20 mouse cellular contexts compared by ENCODE assay signal in the genomic region with DNA sequence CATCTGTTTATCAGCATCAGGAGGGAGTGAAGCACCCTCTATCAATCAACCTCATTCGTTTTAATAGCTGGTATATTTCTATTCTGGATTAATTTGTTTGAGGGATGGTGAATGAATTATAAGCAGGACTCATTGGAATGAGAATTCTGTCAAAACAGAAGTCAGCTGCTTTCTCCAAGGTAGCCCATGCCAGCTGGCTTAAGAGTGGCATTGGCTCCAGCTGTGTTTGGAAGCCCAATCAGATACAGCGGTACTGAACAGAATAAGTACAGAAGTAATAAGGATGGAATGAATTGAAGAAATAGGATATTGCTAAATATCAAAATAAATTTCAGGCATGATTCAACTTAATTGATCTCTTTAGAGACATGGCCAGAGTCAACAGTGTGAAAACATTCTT.
DNase-seq lines count a peak whose midpoint lies in the region; ATAC-seq and TF ChIP-seq lines count a peak whose summit lies in the region.
"Had no signal": no experiment of that assay in that cellular context is flagged by ENCODE, and none has a peak within 500 bp of the region (broad histone marks: within the 10 kb centered on the region; RNA-seq: fewer than 3 reads in every experiment).

No protein-coding gene starts in this region.

- no peak overlapping the region for H3K4me3 ChIP-seq in forebrain, embryonic 14.5 days (ENCODE audit: low read depth, low read length)
- H3K4me3 ChIP-seq in forebrain, embryonic 13.5 days: no peak overlapping the region
- H3K4me3 ChIP-seq in layer of hippocampus, adult 2 months: no peak overlapping the region
- H3K4me3 ChIP-seq: embryonic facial prominence, embryonic 10.5 days; heart, adult 2 months; heart, embryonic 15.5 days had no signal

- H3K9ac ChIP-seq in forebrain, embryonic 14.5 days (ENCODE audit: low read length): no peak overlapping the region
- H3K9ac ChIP-seq in forebrain, embryonic 13.5 days: no peak overlapping the region
- H3K9ac ChIP-seq: heart, embryonic 15.5 days; hindbrain, embryonic 14.5 days had no signal

- H3K4me1 ChIP-seq in forebrain, embryonic 14.5 days (ENCODE audit: control insufficient read depth, insufficient read depth, low read length): no peaks in the 10 kb centered on the region
- H3K4me1 ChIP-seq in forebrain, embryonic 13.5 days: no peaks in the 10 kb centered on the region
- H3K4me1 ChIP-seq: embryonic facial prominence, embryonic 10.5 days; heart, embryonic 15.5 days had no signal

- DNase-seq in forebrain, embryonic 14.5 days (ENCODE audit: low spot score): peak; percentile 5
- DNase-seq in gastrocnemius, postnatal 14 days: peak; percentile 5
- DNase-seq in gastrocnemius, postnatal 36 days: no peak
- peak; percentile 22 to 63 for DNase-seq in layer of hippocampus, postnatal 14 days (ENCODE audit: low spot score in 2 of 2)
- DNase-seq in layer of hippocampus, adult 2 months (ENCODE audit: low spot score in 2 of 2): no peak
- peak; percentile 8 for DNase-seq in brain, embryonic 14.5 days (ENCODE audit: low read depth)
- DNase-seq: adrenal gland, postnatal 14 days; cerebellum, adult 9-11 months; heart, adult 2 months; heart, postnatal 14 days; kidney, adult 2 months had no signal

- no peak overlapping the region for H3K4me2 ChIP-seq in forebrain, embryonic 14.5 days (ENCODE audit: low read length)
- H3K4me2 ChIP-seq in forebrain, embryonic 13.5 days: no peak overlapping the region
- H3K4me2 ChIP-seq: heart, embryonic 11.5 days; heart, embryonic 15.5 days; hindbrain, embryonic 14.5 days had no signal

- no peak for TF ChIP-seq CTCF in layer of hippocampus, adult 2 months (conservative IDR thresholded peaks at IDR 0.05)
- TF ChIP-seq CTCF in brain, embryonic 14.5 days (IDR thresholded peaks at IDR 0.05; ENCODE audit: borderline replicate concordance, extremely low read depth, insufficient read depth, insufficient read length): no peak

- H3K9me3 ChIP-seq in forebrain, embryonic 14.5 days (replicated peaks; ENCODE audit: control insufficient read depth, low read length): no peaks in the 10 kb centered on the region
- H3K9me3 ChIP-seq in forebrain, embryonic 13.5 days (replicated peaks): no peaks in the 10 kb centered on the region
- H3K9me3 ChIP-seq: embryonic facial prominence, embryonic 10.5 days; heart, embryonic 15.5 days had no signal

- ATAC-seq in forebrain, embryonic 14.5 days: no peak
- ATAC-seq in forebrain, embryonic 13.5 days: no peak
- ATAC-seq: activated CD4-positive, CD25-positive, alpha-beta regulatory T cell, adult 4 months; intestine, embryonic 16.5 days; Patski had no signal

- H3K27me3 ChIP-seq in forebrain, embryonic 14.5 days (replicated peaks; ENCODE audit: control insufficient read depth, insufficient read depth, low read length): no peaks in the 10 kb centered on the region
- no peaks in the 10 kb centered on the region for H3K27me3 ChIP-seq in forebrain, embryonic 13.5 days
- H3K27me3 ChIP-seq: CH12.LX; heart, embryonic 15.5 days; Patski had no signal

- no peak for TF ChIP-seq POLR2A in brain, embryonic 14.5 days (IDR thresholded peaks at IDR 0.05; ENCODE audit: borderline replicate concordance, extremely low read depth, insufficient read depth, insufficient read length, poor library complexity, severe bottlenecking)

- intact Hi-C loops in gastrocnemius, postnatal 14 days (cut with DNase I; ENCODE audit: low total_unique reads): no loop called here
- intact Hi-C loops in gastrocnemius, postnatal 36 days (cut with DNase I): no loop called here

- H3K36me3 ChIP-seq in forebrain, embryonic 14.5 days (ENCODE audit: control insufficient read depth, insufficient read depth, low read length): no peaks in the 10 kb centered on the region
- no peaks in the 10 kb centered on the region for H3K36me3 ChIP-seq in forebrain, embryonic 13.5 days (ENCODE audit: poor library complexity, severe bottlenecking)
- H3K36me3 ChIP-seq: embryonic facial prominence, embryonic 10.5 days; heart, embryonic 15.5 days had no signal

- 82% methylated on average over 2 of the region's 2 CpGs for WGBS in forebrain, embryonic 14.5 days
- 83% methylated on average over 2 of the region's 2 CpGs for WGBS in forebrain, embryonic 13.5 days

- H3K27ac ChIP-seq in forebrain, embryonic 14.5 days (ENCODE audit: low read depth, low read length): no peak overlapping the region
- no peak overlapping the region for H3K27ac ChIP-seq in forebrain, embryonic 13.5 days
- H3K27ac ChIP-seq in layer of hippocampus, adult 2 months: no peak overlapping the region
- H3K27ac ChIP-seq: embryonic facial prominence, embryonic 10.5 days; heart, adult 2 months; heart, embryonic 15.5 days; hindbrain, embryonic 14.5 days had no signal

Comparison
In these comparisons a context has a peak if more than half of its experiments do, and no peak if none do; other contexts are left out.
1. DNase-seq: peak in forebrain, embryonic 14.5 days (single experiment), gastrocnemius, postnatal 14 days (single experiment), layer of hippocampus, postnatal 14 days (2 of 2) and brain, embryonic 14.5 days (single experiment); none in gastrocnemius, postnatal 36 days (0 of 2) and layer of hippocampus, adult 2 months (0 of 2).